In the genomic region with DNA sequence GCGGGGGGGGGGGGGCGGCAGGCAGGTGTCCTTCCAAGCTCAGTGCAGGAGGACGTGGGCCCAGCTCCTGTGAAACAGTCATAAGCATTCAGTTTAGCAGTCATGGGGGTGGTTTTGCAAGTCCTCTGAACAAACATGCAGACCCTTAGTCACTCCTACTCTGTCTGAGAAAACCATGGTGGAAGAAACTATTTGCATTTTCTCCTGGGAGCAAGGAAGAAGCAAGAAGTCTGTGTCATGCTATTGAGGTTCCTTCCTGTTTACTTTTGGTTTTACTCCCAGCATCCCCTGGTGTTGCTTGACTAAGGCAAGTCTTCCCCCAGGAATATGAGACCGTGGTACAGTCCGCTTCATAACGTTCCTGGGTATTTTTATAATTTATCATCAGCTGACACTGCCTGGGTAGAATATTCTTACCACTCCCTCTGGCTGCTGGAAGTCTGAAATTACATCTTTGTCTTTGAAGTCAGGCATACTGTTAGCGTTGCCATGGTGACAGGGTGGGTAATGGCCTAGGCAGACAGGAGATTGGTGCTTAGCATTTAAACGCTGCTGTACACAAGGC, we compare ENCODE assay signal across 9 mouse cellular contexts.
A peak's percentile ranks its signal among the peaks of the same experiment; 100 is the strongest.
DNase-seq lines count a peak whose midpoint lies in the region; ATAC-seq and TF ChIP-seq lines count a peak whose summit lies in the region.
"Had no signal": no experiment of that assay in that cellular context is flagged by ENCODE, and none has a peak within 500 bp of the region (broad histone marks: within the 10 kb centered on the region; RNA-seq: fewer than 3 reads in every experiment).

No protein-coding gene starts in this region.

- H3K27ac ChIP-seq in embryonic facial prominence, embryonic 13.5 days: peak overlapping the region; percentile 62
- peak overlapping the region; percentile 1; the same call in 1 of the 2 replicates for H3K27ac ChIP-seq in limb, embryonic 15.5 days
- H3K27ac ChIP-seq in midbrain, postnatal 0 days (ENCODE audit: low read depth, low read length): no peak overlapping the region; the same call in 1 of the 2 replicates

- WGBS in embryonic facial prominence, embryonic 13.5 days: 10% methylated on average over 8 of the region's 8 CpGs
- WGBS in limb, embryonic 15.5 days: 8% methylated on average over 8 of the region's 8 CpGs
- WGBS in midbrain, postnatal 0 days: 16% methylated on average over 8 of the region's 8 CpGs

- peak overlapping the region; percentile 24 for H3K4me2 ChIP-seq in embryonic facial prominence, embryonic 13.5 days
- no peak overlapping the region for H3K4me2 ChIP-seq in limb, embryonic 15.5 days
- peak overlapping the region; percentile 12; the same call in 1 of the 2 replicates for H3K4me2 ChIP-seq in midbrain, postnatal 0 days (ENCODE audit: low read depth, low read length, poor library complexity, severe bottlenecking)

- peak; percentile 99 for DNase-seq in 3T3-L1 (ENCODE audit: low read depth, low spot score)
- peak; percentile 89 for DNase-seq in Patski (ENCODE audit: low read depth, low spot score)
- peak; percentile 47 to 71 for DNase-seq in heart, adult 9 months (ENCODE audit: low spot score in 2 of 2)
- peak; percentile 75 for DNase-seq in kidney, adult 9 months
- DNase-seq in midbrain, postnatal 0 days (ENCODE audit: low spot score): peak; percentile 93
- peak; percentile 88 for DNase-seq in thymus, postnatal 0 days (ENCODE audit: low spot score)

- H3K4me1 ChIP-seq in embryonic facial prominence, embryonic 13.5 days: peaks cover 38% of the 10 kb centered on the region
- peaks cover 25% of the 10 kb centered on the region for H3K4me1 ChIP-seq in limb, embryonic 15.5 days
- H3K4me1 ChIP-seq in midbrain, postnatal 0 days (ENCODE audit: insufficient read depth, low read length): peaks cover 14% of the 10 kb centered on the region

- CTCF ChIA-PET in Patski (lab: Charles Lee): interaction anchor here (1.2 to 1.9 kb wide), 3 partner anchors 13 to 47 kb away, joined by 3 to 6 read pairs (median 4); no protein-coding TSS in a partner anchor

- peak; percentile 89 for ATAC-seq in Patski
- peak; percentile 71; the same call in 1 of the 2 replicates for ATAC-seq in embryonic facial prominence, embryonic 13.5 days (ENCODE audit: insufficient number of reproducible peaks, insufficient read depth, low FRiP score, low TSS enrichment, low read depth)
- peak; percentile 72; the same call in 1 of the 2 replicates for ATAC-seq in limb, embryonic 15.5 days (ENCODE audit: insufficient number of reproducible peaks, low FRiP score, low TSS enrichment, low read depth)
- peak; percentile 76 for ATAC-seq in midbrain, postnatal 0 days (ENCODE audit: low FRiP score)

- POLR2A ChIA-PET in Patski (lab: Charles Lee): interaction anchor here (0.5 to 1.7 kb wide), 2 partner anchors 143 to 357 kb away, joined by 3 to 4 read pairs; no protein-coding TSS in a partner anchor

- no peaks in the 10 kb centered on the region for H3K9me3 ChIP-seq in embryonic facial prominence, embryonic 13.5 days
- no peaks in the 10 kb centered on the region for H3K9me3 ChIP-seq in limb, embryonic 15.5 days
- no peaks in the 10 kb centered on the region for H3K9me3 ChIP-seq in midbrain, postnatal 0 days (ENCODE audit: low read length)

- H3K4me3 ChIP-seq in embryonic facial prominence, embryonic 13.5 days: no peak overlapping the region
- no peak overlapping the region for H3K4me3 ChIP-seq in limb, embryonic 15.5 days
- H3K4me3 ChIP-seq in midbrain, postnatal 0 days (ENCODE audit: low read depth, low read length): no peak overlapping the region
- H3K4me3 ChIP-seq: erythroblast, embryonic 14.5 days had no signal

- H3K36me3 ChIP-seq in embryonic facial prominence, embryonic 13.5 days: no peaks in the 10 kb centered on the region
- H3K36me3 ChIP-seq in limb, embryonic 15.5 days: no peaks in the 10 kb centered on the region
- H3K36me3 ChIP-seq in midbrain, postnatal 0 days (ENCODE audit: insufficient read depth, low read length): no peaks in the 10 kb centered on the region

- no peaks in the 10 kb centered on the region for H3K27me3 ChIP-seq in Patski
- H3K27me3 ChIP-seq in embryonic facial prominence, embryonic 13.5 days: no peaks in the 10 kb centered on the region
- H3K27me3 ChIP-seq in limb, embryonic 15.5 days: no peaks in the 10 kb centered on the region
- H3K27me3 ChIP-seq in midbrain, postnatal 0 days (ENCODE audit: insufficient read depth, low read length): no peaks in the 10 kb centered on the region

- H3K9ac ChIP-seq in embryonic facial prominence, embryonic 13.5 days: no peak overlapping the region
- H3K9ac ChIP-seq in limb, embryonic 15.5 days: no peak overlapping the region
- H3K9ac ChIP-seq in midbrain, postnatal 0 days (replicated peaks; ENCODE audit: low read length, poor library complexity, severe bottlenecking): no peak overlapping the region

- no peak for TF ChIP-seq CTCF in Patski (IDR thresholded peaks at IDR 0.05)
- peak; percentile 71 for TF ChIP-seq CTCF in midbrain, postnatal 0 days (IDR thresholded peaks at IDR 0.05)

- in situ Hi-C loops in Patski (cut with MboI; ENCODE audit: low pct_unique_long_range_greater_than_20kb): loop anchor here (5.0 kb wide), 1 partner anchor 76 kb away; no protein-coding TSS in a partner anchor
